Mouse (Mus musculus) intestine, postnatal 0 days (tissue): Measurements from ENCODE around the gene Smco2. TPM values are rescaled to one million over a fixed set of nuclear protein-coding genes. Genes with fewer than 3 reads are reported as not detected.

ENCODE experiments used
- ATAC-seq: fragments of 200-750 bp; cut with Nextera tagmentation; 2 replicates; pipeline ENCODE4 v1.8.0; 2017; ENCODE audit warnings: mild to moderate bottlenecking, moderate TSS enrichment, moderate library complexity
- H3K27ac ChIP-seq: fragments of 300-500 bp; sonication (generic); 2 replicates; pipeline ENCODE4 v1.5.1; 2014; ENCODE audit warnings: mild to moderate bottlenecking, low read depth, low read length, moderate library complexity
- H3K27me3 ChIP-seq: fragments of 300-500 bp; sonication (generic); replicated peaks from 2 replicates; pipeline ENCODE4 v1.6.1; 2014; ENCODE audit warnings: low read length, mixed read lengths; ENCODE audit not compliant: control insufficient read depth, insufficient read depth
- H3K36me3 ChIP-seq: fragments of 300-500 bp; sonication (generic); 2 replicates; pipeline ENCODE4 v1.6.1; 2014; ENCODE audit warnings: mild to moderate bottlenecking, moderate library complexity; ENCODE audit not compliant: control insufficient read depth, insufficient read depth
- H3K4me1 ChIP-seq: fragments of 300-500 bp; sonication (generic); replicated peaks from 2 replicates; pipeline ENCODE4 v1.6.1; 2014; ENCODE audit warnings: antibody characterized with exemption, low read length, mixed read lengths; ENCODE audit not compliant: control insufficient read depth, insufficient read depth
- H3K4me2 ChIP-seq: fragments of 300-500 bp; sonication (generic); replicated peaks from 2 replicates; pipeline ENCODE4 v1.6.1; 2014; ENCODE audit warnings: low read depth, mild to moderate bottlenecking, moderate library complexity
- H3K4me3 ChIP-seq: fragments of 300-500 bp; sonication (generic); 2 replicates; pipeline ENCODE4 v1.5.1; 2014; ENCODE audit warnings: low read depth, low read length
- H3K9ac ChIP-seq: fragments of 300-500 bp; sonication (generic); 2 replicates; pipeline ENCODE4 v1.6.1; 2014; ENCODE audit warnings: mild to moderate bottlenecking, low read depth, low read length
- H3K9me3 ChIP-seq: fragments of 300-500 bp; sonication (generic); 2 replicates; pipeline ENCODE4 v1.6.1; 2016; ENCODE audit warnings: mixed run types; ENCODE audit not compliant: control insufficient read depth
- CTCF ChIP-seq: sonication (generic); IDR thresholded peaks from 2 replicates; pipeline ENCODE4 v1.5.1; 2016; ENCODE audit warnings: low read depth, mild to moderate bottlenecking, control low read depth, antibody characterized with exemption, moderate library complexity
- WGBS: fragments of 180-500 bp; shearing (Covaris S2); extraction: QIAGEN DNeasy Blood & Tissue Kit; methylation state at CpG from one replicate; pipeline ENCODE4 v1.1.7; 2014; 5-methylcytosine and 5-hydroxymethylcytosine counted together
- polyA plus RNA-seq: library from polyadenylated mRNA; unstranded; fragments of >200 nt; fragmentation: Nextera tagmentation; extraction: Ambion mirVana; gene quantifications from 2 replicates; pipeline ENCODE4 v1.2.1, GENCODE M21; 2015

Gene Smco2
- polyA plus RNA-seq, 1 experiment from 2014 or later: not detected

GRCm38 (mm10) chr6:146901929-146902328, 52.0 kb downstream of the Smco2 start:
- Histone ChIP-seq H3K9ac (no peak overlapping the region), H3K4me1 (peaks cover 7% of the 10 kb centered on the region; the same call in 1 of the 2 replicates), H3K4me2 (no peak overlapping the region), H3K9me3 (no peaks in the 10 kb centered on the region), H3K4me3 (no peak overlapping the region), H3K27ac (no peak overlapping the region), H3K36me3 (no peaks in the 10 kb centered on the region; the same call in 1 of the 2 replicates), H3K27me3 (no peaks in the 10 kb centered on the region)
- ATAC-seq: no peak
- peak; percentile 32 for TF ChIP-seq CTCF
- WGBS: 89% methylated on average over 4 of the region's 4 CpGs

GRCm38 (mm10) chr6:146903632-146904031, 53.7 kb downstream of the Smco2 start:
- no peak overlapping the region for H3K4me2 ChIP-seq
- no peaks in the 10 kb centered on the region for H3K27me3 ChIP-seq
- H3K36me3 ChIP-seq: no peaks in the 10 kb centered on the region
- TF ChIP-seq CTCF: no peak
- H3K27ac ChIP-seq: no peak overlapping the region
- H3K9me3 ChIP-seq: no peaks in the 10 kb centered on the region
- H3K9ac ChIP-seq: no peak overlapping the region
- H3K4me3 ChIP-seq: no peak overlapping the region
- 81% methylated on average over 2 of the region's 2 CpGs for WGBS
- peaks cover 3% of the 10 kb centered on the region; the same call in 1 of the 2 replicates for H3K4me1 ChIP-seq
- ATAC-seq: no peak

DNA sequence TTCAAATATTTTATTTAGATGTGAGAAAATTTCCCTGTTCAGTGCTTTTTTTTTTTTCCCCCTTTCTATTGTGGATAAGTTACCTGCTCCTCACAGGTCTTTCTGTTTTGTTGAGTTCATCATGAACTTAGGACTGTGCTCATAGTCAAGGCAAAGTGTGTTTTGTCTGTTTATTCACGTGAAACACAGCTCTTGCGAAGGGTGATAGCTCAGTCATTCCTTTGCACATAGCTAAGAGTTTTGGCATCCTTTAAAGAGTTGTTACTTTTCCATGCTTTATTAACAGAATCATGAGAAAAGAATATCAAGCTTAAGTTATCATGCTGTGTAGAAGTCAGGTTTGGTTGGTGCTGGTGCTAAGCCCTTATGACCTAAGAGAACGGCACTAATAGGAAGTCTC, 54.8 kb downstream of the Smco2 start:
- ATAC-seq: no peak
- no peak overlapping the region for H3K4me2 ChIP-seq
- no peaks in the 10 kb centered on the region for H3K9me3 ChIP-seq
- 65% methylated on average over 3 of the region's 3 CpGs for WGBS
- no peak overlapping the region for H3K27ac ChIP-seq
- H3K9ac ChIP-seq: no peak overlapping the region
- H3K27me3 ChIP-seq: no peaks in the 10 kb centered on the region
- H3K4me1 ChIP-seq: peaks cover 3% of the 10 kb centered on the region; the same call in 1 of the 2 replicates
- TF ChIP-seq CTCF: no peak
- no peaks in the 10 kb centered on the region for H3K36me3 ChIP-seq
- no peak overlapping the region for H3K4me3 ChIP-seq

DNA sequence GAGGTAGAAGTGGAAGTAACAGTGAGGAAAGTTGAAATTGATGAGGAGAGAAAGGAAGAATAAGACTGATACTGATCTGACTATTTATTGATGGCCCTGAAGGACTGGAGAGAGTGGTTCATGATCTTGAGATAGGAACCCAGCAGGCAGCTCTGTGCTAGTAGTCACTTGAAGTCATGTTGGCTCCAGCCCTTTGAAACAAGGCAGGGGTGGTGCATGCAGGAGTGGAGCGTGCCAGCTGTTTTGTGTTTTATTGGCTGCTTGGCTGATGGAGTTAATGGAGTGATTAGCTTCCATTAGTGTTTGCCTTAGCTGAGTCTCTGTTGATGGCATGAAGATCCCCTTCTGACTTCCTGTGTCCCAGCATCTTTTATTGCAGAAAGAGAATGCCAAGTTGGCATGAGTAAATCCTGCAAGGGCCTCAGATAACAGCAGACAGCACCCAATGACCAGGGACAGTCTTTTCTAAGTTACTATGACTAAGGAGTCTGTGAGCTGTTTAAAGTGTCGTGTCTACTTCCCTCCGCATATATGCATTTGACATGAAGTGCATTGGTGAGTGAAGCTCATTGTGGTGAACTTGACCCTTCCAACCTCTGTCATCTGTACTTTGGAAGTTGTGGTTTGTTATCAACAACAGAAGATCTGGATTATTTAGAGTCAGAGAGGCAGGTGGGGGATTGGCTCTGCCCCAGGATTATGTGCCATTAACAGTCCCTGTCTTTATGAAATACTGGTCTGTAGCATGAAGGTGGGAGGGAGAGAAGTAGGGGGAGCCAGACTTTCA, 56.3 kb downstream of the Smco2 start:
- ATAC-seq: peak; percentile 52

GRCm38 (mm10) chr6:146907061-146907794, 57.3 kb downstream of the Smco2 start:
- no peaks in the 10 kb centered on the region for H3K27me3 ChIP-seq
- no peak overlapping the region for H3K4me2 ChIP-seq
- H3K4me1 ChIP-seq: peaks cover 3% of the 10 kb centered on the region; the same call in 1 of the 2 replicates
- 51% methylated on average over 5 of the region's 5 CpGs for WGBS
- H3K4me3 ChIP-seq: no peak overlapping the region
- no peaks in the 10 kb centered on the region for H3K9me3 ChIP-seq
- no peak for TF ChIP-seq CTCF
- H3K9ac ChIP-seq: no peak overlapping the region
- H3K36me3 ChIP-seq: no peaks in the 10 kb centered on the region
- ATAC-seq: peak; percentile 28; the same call in 1 of the 2 replicates
- H3K27ac ChIP-seq: peak overlapping the region; percentile 51

More for the DNA sequence above, 56.3 kb downstream of the Smco2 start:
- WGBS: 54% methylated on average over 3 of the region's 3 CpGs
- no peaks in the 10 kb centered on the region for H3K27me3 ChIP-seq
- no peak overlapping the region for H3K9ac ChIP-seq
- H3K4me3 ChIP-seq: no peak overlapping the region
- TF ChIP-seq CTCF: no peak
- no peaks in the 10 kb centered on the region for H3K9me3 ChIP-seq
- no peaks in the 10 kb centered on the region for H3K36me3 ChIP-seq
- peaks cover 3% of the 10 kb centered on the region; the same call in 1 of the 2 replicates for H3K4me1 ChIP-seq
- H3K4me2 ChIP-seq: no peak overlapping the region
- no peak overlapping the region for H3K27ac ChIP-seq

DNA sequence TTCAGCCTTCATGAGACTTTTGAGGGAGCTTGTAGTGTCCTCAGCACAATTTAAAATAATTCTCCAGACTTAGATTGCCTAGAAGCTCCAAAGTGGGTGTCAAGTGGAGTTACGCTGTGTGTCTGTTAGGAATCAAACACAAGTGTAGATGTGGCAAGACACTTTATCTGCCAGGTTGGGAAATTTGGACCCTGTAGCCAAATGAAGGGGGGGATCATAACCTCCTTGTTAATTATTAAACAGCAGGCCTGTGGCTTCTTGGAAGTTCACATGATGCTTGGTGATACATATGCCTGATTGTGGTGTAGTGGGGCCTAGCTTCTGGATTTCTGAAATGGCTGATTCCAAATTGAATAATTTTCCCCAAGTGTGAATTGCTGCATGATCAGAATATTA, 57.9 kb downstream of the Smco2 start:
- peak; percentile 62 for ATAC-seq
- H3K27me3 ChIP-seq: no peaks in the 10 kb centered on the region
- no peak for TF ChIP-seq CTCF
- 51% methylated on average over 1 of the region's 1 CpGs for WGBS
- H3K4me2 ChIP-seq: no peak overlapping the region
- peak overlapping the region; percentile 51; the same call in 1 of the 2 replicates for H3K27ac ChIP-seq
- H3K9me3 ChIP-seq: no peaks in the 10 kb centered on the region
- H3K4me3 ChIP-seq: no peak overlapping the region
- H3K4me1 ChIP-seq: peaks cover 3% of the 10 kb centered on the region
- no peaks in the 10 kb centered on the region for H3K36me3 ChIP-seq
- no peak overlapping the region for H3K9ac ChIP-seq
